Mouse (Mus musculus) intestine, embryonic 16.5 days (tissue): ENCODE measurements around the gene Tert. TPM values are rescaled to one million over a fixed set of nuclear protein-coding genes. Genes with fewer than 3 reads are reported as not detected.

Source experiments
- ATAC-seq: fragments of 200-750 bp; cut with Nextera tagmentation; 2 replicates; pipeline ENCODE4 v1.8.0; 2017; ENCODE audit warnings: moderate TSS enrichment, moderate library complexity
- H3K27ac ChIP-seq: fragments of 300-500 bp; sonication (generic); 2 replicates; pipeline ENCODE4 v1.5.1; 2014; ENCODE audit warnings: mild to moderate bottlenecking, low read length
- H3K27me3 ChIP-seq: fragments of 300-500 bp; sonication (generic); replicated peaks from 2 replicates; pipeline ENCODE4 v1.6.1; 2014; ENCODE audit warnings: low read length, control low read depth, mixed read lengths; ENCODE audit not compliant: control insufficient read depth, insufficient read depth
- H3K36me3 ChIP-seq: fragments of 300-500 bp; sonication (generic); 2 replicates; pipeline ENCODE4 v1.6.1; 2014; ENCODE audit warnings: low read length, control low read depth; ENCODE audit not compliant: control insufficient read depth, insufficient read depth
- H3K4me1 ChIP-seq: fragments of 300-500 bp; sonication (generic); 2 replicates; pipeline ENCODE4 v1.6.1; 2014; ENCODE audit warnings: low read length, control low read depth, mixed read lengths; ENCODE audit not compliant: control insufficient read depth, insufficient read depth
- H3K4me2 ChIP-seq: fragments of 300-500 bp; sonication (generic); 2 replicates; pipeline ENCODE4 v1.6.1; 2014; ENCODE audit warnings: low read depth, low read length, control low read depth
- H3K4me3 ChIP-seq: fragments of 300-500 bp; sonication (generic); 2 replicates; pipeline ENCODE4 v1.5.1; 2014; ENCODE audit warnings: mild to moderate bottlenecking, low read length
- H3K9ac ChIP-seq: fragments of 300-500 bp; sonication (generic); 2 replicates; pipeline ENCODE4 v1.6.1; 2014; ENCODE audit warnings: low read depth, low read length
- H3K9me3 ChIP-seq: fragments of 300-500 bp; sonication (generic); 2 replicates; pipeline ENCODE4 v1.6.1; 2016; ENCODE audit warnings: low read length, control low read depth; ENCODE audit not compliant: control insufficient read depth
- WGBS: fragments of 180-500 bp; shearing (Covaris S2); extraction: QIAGEN DNeasy Blood & Tissue Kit; methylation state at CpG from one replicate; pipeline ENCODE4 v1.1.7; 2014; 5-methylcytosine and 5-hydroxymethylcytosine counted together
- polyA plus RNA-seq: library from polyadenylated mRNA; unstranded; fragments of >200 nt; fragmentation: Nextera tagmentation; extraction: Ambion mirVana; gene quantifications from 2 replicates; pipeline ENCODE4 v1.2.1, GENCODE M21; 2015

Tert gene
- polyA plus RNA-seq, 1 experiment from 2014 or later = 8.0 TPM

GRCm38 (mm10) chr13:73654976-73655375 lies 28.3 kb downstream of the Tert start:
- no peaks in the 10 kb centered on the region for H3K27me3 ChIP-seq

GRCm38 (mm10) chr13:73658953-73659352 lies 32.2 kb downstream of the Tert start:
- peak; percentile 68 for ATAC-seq
- H3K27me3 ChIP-seq = no peaks in the 10 kb centered on the region; the same call in 1 of the 2 replicates
- no peak overlapping the region for H3K27ac ChIP-seq
- H3K4me1 ChIP-seq = no peaks in the 10 kb centered on the region
- H3K4me3 ChIP-seq = no peak overlapping the region
- H3K4me2 ChIP-seq = no peak overlapping the region
- H3K9ac ChIP-seq = no peak overlapping the region
- H3K36me3 ChIP-seq = no peaks in the 10 kb centered on the region
- no peaks in the 10 kb centered on the region for H3K9me3 ChIP-seq
- WGBS = 37% methylated on average over 2 of the region's 2 CpGs

More at GRCm38 (mm10) chr13:73654976-73655375, 28.3 kb downstream of the Tert start:
- Histone ChIP-seq H3K4me1 (no peaks in the 10 kb centered on the region), H3K27ac (no peak overlapping the region), H3K9me3 (no peaks in the 10 kb centered on the region), H3K36me3 (no peaks in the 10 kb centered on the region), H3K4me2 (no peak overlapping the region), H3K9ac (no peak overlapping the region), H3K4me3 (no peak overlapping the region)
- WGBS = 72% methylated on average over 3 of the region's 3 CpGs
- ATAC-seq = no peak

GRCm38 (mm10) chr13:73660163-73660695 lies 33.5 kb downstream of the Tert start:
- Histone ChIP-seq H3K27ac (no peak overlapping the region), H3K4me2 (no peak overlapping the region), H3K4me3 (no peak overlapping the region), H3K9me3 (no peaks in the 10 kb centered on the region), H3K9ac (no peak overlapping the region), H3K4me1 (no peaks in the 10 kb centered on the region), H3K27me3 (no peaks in the 10 kb centered on the region; the same call in 1 of the 2 replicates), H3K36me3 (no peaks in the 10 kb centered on the region)
- 83% methylated on average over 2 of the region's 2 CpGs for WGBS
- ATAC-seq = no peak

GRCm38 (mm10) chr13:73675161-73675560 lies 48.5 kb downstream of the Tert start:
- H3K4me3 ChIP-seq = no peak overlapping the region
- H3K27me3 ChIP-seq = no peaks in the 10 kb centered on the region
- H3K4me1 ChIP-seq = peaks cover under 1% of the 10 kb centered on the region; the same call in 1 of the 2 replicates
- ATAC-seq = no peak
- 89% methylated on average over 7 of the region's 7 CpGs for WGBS
- H3K27ac ChIP-seq = no peak overlapping the region
- no peaks in the 10 kb centered on the region for H3K36me3 ChIP-seq
- no peak overlapping the region for H3K9ac ChIP-seq
- no peaks in the 10 kb centered on the region for H3K9me3 ChIP-seq
- H3K4me2 ChIP-seq = no peak overlapping the region

GRCm38 (mm10) chr13:73677853-73678252 lies 51.1 kb downstream of the Tert start, which contains the start of gene Slc6a18:
Slc6a18 (minus strand) TSS chr13:73678023.
- Histone ChIP-seq H3K9ac (no peak within 1 kb of the TSS), H3K9me3 (no peaks in the 10 kb centered on the region), H3K36me3 (no peaks in the 10 kb centered on the region), H3K4me1 (peaks cover 7% of the 10 kb centered on the region; the same call in 1 of the 2 replicates), H3K4me2 (no peak within 1 kb of the TSS), H3K27ac (no peak within 1 kb of the TSS), H3K27me3 (no peaks in the 10 kb centered on the region), H3K4me3 (no peak within 1 kb of the TSS)
- no peak for ATAC-seq
- WGBS = 79% methylated on average over 3 of the region's 3 CpGs

- WGBS = 80% methylated on average over 2 of the region's 2 CpGs
- ATAC-seq = no peak
- Histone ChIP-seq H3K36me3 (no peaks in the 10 kb centered on the region), H3K4me3 (no peak overlapping the region), H3K27ac (no peak overlapping the region), H3K9me3 (no peaks in the 10 kb centered on the region), H3K9ac (no peak overlapping the region), H3K4me2 (no peak overlapping the region), H3K27me3 (no peaks in the 10 kb centered on the region), H3K4me1 (peaks cover 7% of the 10 kb centered on the region; the same call in 1 of the 2 replicates)
These were observed 52.6 kb downstream of the Tert start for GRCm38 (mm10) chr13:73679311-73679710.

GRCm38 (mm10) chr13:73680394-73680793 lies 53.7 kb downstream of the Tert start:
- WGBS = 18% methylated on average over 1 of the region's 1 CpGs
- H3K27ac ChIP-seq = peak overlapping the region; percentile 73
- H3K27me3 ChIP-seq = no peaks in the 10 kb centered on the region
- H3K9ac ChIP-seq = no peak overlapping the region
- H3K4me3 ChIP-seq = no peak overlapping the region
- no peaks in the 10 kb centered on the region for H3K36me3 ChIP-seq
- no peak overlapping the region for H3K4me2 ChIP-seq
- peaks cover 7% of the 10 kb centered on the region; the same call in 1 of the 2 replicates for H3K4me1 ChIP-seq
- peak; percentile 87 for ATAC-seq
- H3K9me3 ChIP-seq = no peaks in the 10 kb centered on the region

- peaks cover 7% of the 10 kb centered on the region; the same call in 1 of the 2 replicates for H3K4me1 ChIP-seq
- H3K4me2 ChIP-seq = no peak overlapping the region
- no peaks in the 10 kb centered on the region for H3K36me3 ChIP-seq
- H3K4me3 ChIP-seq = no peak overlapping the region
- 82% methylated on average over 2 of the region's 2 CpGs for WGBS
- H3K9ac ChIP-seq = no peak overlapping the region
- H3K27ac ChIP-seq = no peak overlapping the region
- H3K27me3 ChIP-seq = no peaks in the 10 kb centered on the region
- no peak for ATAC-seq
- H3K9me3 ChIP-seq = no peaks in the 10 kb centered on the region
These were observed 55.5 kb downstream of the Tert start for GRCm38 (mm10) chr13:73682226-73682625.

- ATAC-seq = no peak
- Histone ChIP-seq H3K9ac (no peak overlapping the region), H3K9me3 (no peaks in the 10 kb centered on the region), H3K27me3 (no peaks in the 10 kb centered on the region), H3K4me3 (no peak overlapping the region), H3K27ac (no peak overlapping the region), H3K4me2 (no peak overlapping the region), H3K4me1 (peaks cover 7% of the 10 kb centered on the region; the same call in 1 of the 2 replicates), H3K36me3 (no peaks in the 10 kb centered on the region)
- WGBS = 86% methylated on average over 11 of the region's 11 CpGs
These were observed 57.0 kb downstream of the Tert start for GRCm38 (mm10) chr13:73683682-73684081.

GRCm38 (mm10) chr13:73684412-73684811 lies 57.7 kb downstream of the Tert start:
- 66% methylated on average over 1 of the region's 1 CpGs for WGBS
- no peak for ATAC-seq

More at GRCm38 (mm10) chr13:73684412-73684811, 57.7 kb downstream of the Tert start:
- Histone ChIP-seq H3K9me3 (no peaks in the 10 kb centered on the region), H3K27me3 (no peaks in the 10 kb centered on the region), H3K4me1 (peaks cover 7% of the 10 kb centered on the region; the same call in 1 of the 2 replicates), H3K9ac (no peak overlapping the region), H3K27ac (no peak overlapping the region), H3K4me3 (no peak overlapping the region), H3K4me2 (no peak overlapping the region), H3K36me3 (no peaks in the 10 kb centered on the region)
